Mouse (Mus musculus) kidney, embryonic 16.5 days (tissue): ENCODE data around the gene Ube4b. TPM values are rescaled to one million over a fixed set of nuclear protein-coding genes. Genes with fewer than 3 reads are reported as not detected.

ENCODE experiments used
- ATAC-seq: fragments of 200-750 bp; cut with Nextera tagmentation; 2 replicates; pipeline ENCODE4 v1.8.0; 2017; ENCODE audit warnings: moderate TSS enrichment; ENCODE audit not compliant: low FRiP score, low TSS enrichment
- H3K27ac ChIP-seq: fragments of 300-500 bp; sonication (generic); 2 replicates; pipeline ENCODE4 v1.5.1; 2014; ENCODE audit warnings: low read length
- H3K27me3 ChIP-seq: fragments of 300-500 bp; sonication (generic); 2 replicates; pipeline ENCODE4 v1.6.1; 2014; ENCODE audit warnings: low read length, control low read depth, mixed read lengths; ENCODE audit not compliant: insufficient read depth
- H3K36me3 ChIP-seq: fragments of 300-500 bp; sonication (generic); 2 replicates; pipeline ENCODE4 v1.6.1; 2014; ENCODE audit warnings: low read length, control low read depth, mixed read lengths; ENCODE audit not compliant: insufficient read depth
- H3K4me1 ChIP-seq: fragments of 300-500 bp; sonication (generic); 2 replicates; pipeline ENCODE4 v1.6.1; 2014; ENCODE audit warnings: low read length, control low read depth, mixed read lengths; ENCODE audit not compliant: insufficient read depth
- H3K4me2 ChIP-seq: fragments of 300-500 bp; sonication (generic); replicated peaks from 2 replicates; pipeline ENCODE4 v1.6.1; 2014; ENCODE audit warnings: low read depth, low read length
- H3K4me3 ChIP-seq: fragments of 300-500 bp; sonication (generic); 2 replicates; pipeline ENCODE4 v1.5.1; 2014; ENCODE audit warnings: mild to moderate bottlenecking, low read length
- H3K9ac ChIP-seq: fragments of 300-500 bp; sonication (generic); replicated peaks from 2 replicates; pipeline ENCODE4 v1.6.1; 2014; ENCODE audit warnings: low read length
- H3K9me3 ChIP-seq: fragments of 300-500 bp; sonication (generic); 2 replicates; pipeline ENCODE4 v1.6.1; 2016; ENCODE audit warnings: low read length, control low read depth
- WGBS: fragments of 180-500 bp; shearing (Covaris S2); extraction: QIAGEN DNeasy Blood & Tissue Kit; methylation state at CpG from one replicate; pipeline ENCODE4 v1.1.7; 2014; 5-methylcytosine and 5-hydroxymethylcytosine counted together
- polyA plus RNA-seq: library from polyadenylated mRNA; unstranded; fragments of >200 nt; fragmentation: Nextera tagmentation; extraction: Ambion mirVana; gene quantifications from 2 replicates; pipeline ENCODE4 v1.2.1, GENCODE M21; 2015

The Ube4b gene
- polyA plus RNA-seq, 1 experiment from 2014 or later, result 46.8 TPM

DNA sequence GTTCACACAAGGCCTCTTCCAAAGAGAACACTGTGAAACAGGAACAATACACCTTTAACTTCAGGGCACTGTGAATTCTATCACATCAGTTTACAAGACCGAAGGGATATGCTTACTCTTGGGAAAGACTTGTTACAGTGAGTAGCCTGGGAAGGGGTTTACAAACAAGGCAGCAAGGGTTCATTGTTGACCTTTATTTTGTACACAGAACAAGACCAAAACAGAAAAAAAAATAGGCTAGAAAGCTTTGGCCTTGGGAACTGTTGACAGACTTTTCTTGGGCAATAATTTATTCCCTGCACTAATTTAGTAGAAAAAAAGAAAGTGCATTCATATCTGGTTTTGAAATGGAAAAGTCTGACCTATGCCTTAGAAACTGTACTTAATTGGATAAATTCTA lies 122.1 kb downstream of the Ube4b start:
- H3K9me3 ChIP-seq, result no peaks in the 10 kb centered on the region
- H3K9ac ChIP-seq, result no peak overlapping the region
- no peak overlapping the region for H3K4me3 ChIP-seq
- H3K27me3 ChIP-seq, result no peaks in the 10 kb centered on the region
- no peak overlapping the region for H3K27ac ChIP-seq
- 79% methylated on average over 1 of the region's 1 CpGs for WGBS
- no peak overlapping the region for H3K4me2 ChIP-seq
- no peak for ATAC-seq
- peaks cover 15% of the 10 kb centered on the region for H3K4me1 ChIP-seq
- H3K36me3 ChIP-seq, result no peaks in the 10 kb centered on the region

DNA sequence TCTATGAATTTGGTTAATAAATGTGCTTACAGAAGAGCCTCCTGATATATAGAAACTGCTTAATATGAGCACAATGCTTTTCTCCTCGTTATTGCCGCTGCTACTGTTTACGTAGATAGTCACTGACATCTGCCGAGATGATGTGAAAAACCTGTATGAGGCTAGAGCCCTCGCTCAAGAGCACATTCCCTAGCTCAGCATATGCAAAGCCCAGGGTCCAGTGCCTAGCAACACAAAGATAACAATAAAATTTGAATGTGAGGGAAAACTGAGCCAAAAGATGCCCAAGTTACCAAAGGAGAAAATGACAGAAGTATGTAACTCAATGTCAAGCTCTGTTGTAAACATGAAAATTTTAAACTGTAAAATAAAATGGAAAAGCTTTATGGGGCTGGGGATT lies 123.0 kb downstream of the Ube4b start:
- WGBS, result 74% methylated on average over 5 of the region's 5 CpGs
- ATAC-seq, result no peak
- H3K9ac ChIP-seq, result no peak overlapping the region

DNA sequence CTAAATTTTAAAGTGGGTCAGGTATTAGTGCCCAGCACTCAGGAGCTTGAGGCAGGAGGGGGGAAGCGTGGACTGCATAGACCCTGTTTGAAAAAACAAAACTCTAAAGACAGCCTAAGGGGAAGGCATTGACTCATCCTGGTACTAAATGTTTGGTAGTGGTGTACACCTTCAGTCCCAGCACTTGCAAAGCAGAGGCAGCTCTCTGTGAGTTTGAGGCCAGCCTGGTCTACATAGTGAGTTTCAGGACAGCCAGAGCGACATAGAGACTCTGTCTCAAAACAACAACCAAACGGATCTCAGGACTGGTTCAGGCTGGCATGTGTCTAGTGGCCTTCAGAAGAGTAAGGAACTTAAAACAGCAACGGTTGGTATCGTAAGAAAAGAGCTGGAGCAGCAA lies 123.8 kb downstream of the Ube4b start:
- no peaks in the 10 kb centered on the region for H3K36me3 ChIP-seq
- H3K4me3 ChIP-seq, result no peak overlapping the region
- no peaks in the 10 kb centered on the region for H3K9me3 ChIP-seq
- no peak overlapping the region for H3K9ac ChIP-seq
- peaks cover 9% of the 10 kb centered on the region for H3K4me1 ChIP-seq
- no peak overlapping the region for H3K4me2 ChIP-seq
- ATAC-seq, result no peak
- 72% methylated on average over 5 of the region's 5 CpGs for WGBS
- H3K27ac ChIP-seq, result no peak overlapping the region
- no peaks in the 10 kb centered on the region for H3K27me3 ChIP-seq

More for the DNA sequence above, 123.0 kb downstream of the Ube4b start:
- H3K27ac ChIP-seq, result no peak overlapping the region
- H3K27me3 ChIP-seq, result no peaks in the 10 kb centered on the region
- H3K4me2 ChIP-seq, result no peak overlapping the region
- no peaks in the 10 kb centered on the region for H3K36me3 ChIP-seq
- H3K4me3 ChIP-seq, result no peak overlapping the region
- no peaks in the 10 kb centered on the region for H3K9me3 ChIP-seq
- peaks cover 13% of the 10 kb centered on the region for H3K4me1 ChIP-seq

DNA sequence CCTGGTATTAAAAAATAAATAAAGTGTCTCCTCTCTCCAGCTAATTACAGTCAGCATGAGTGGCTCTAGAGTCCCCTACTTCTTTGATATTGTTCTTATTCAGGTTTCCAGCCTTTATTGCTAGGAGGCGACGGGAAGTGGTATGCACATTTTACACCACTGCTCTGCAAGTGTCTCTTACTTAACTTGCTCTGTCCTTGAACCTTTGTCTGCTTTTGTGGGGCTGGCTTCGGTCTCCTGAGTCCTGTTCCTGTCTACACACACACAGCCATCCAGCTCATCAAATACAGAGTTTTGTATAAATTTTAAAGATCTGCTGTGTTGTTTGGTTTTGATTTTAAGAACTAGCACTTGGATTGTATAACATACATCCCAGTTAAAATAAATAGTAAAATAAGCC lies 124.4 kb downstream of the Ube4b start:
- peaks cover 9% of the 10 kb centered on the region for H3K4me1 ChIP-seq

DNA sequence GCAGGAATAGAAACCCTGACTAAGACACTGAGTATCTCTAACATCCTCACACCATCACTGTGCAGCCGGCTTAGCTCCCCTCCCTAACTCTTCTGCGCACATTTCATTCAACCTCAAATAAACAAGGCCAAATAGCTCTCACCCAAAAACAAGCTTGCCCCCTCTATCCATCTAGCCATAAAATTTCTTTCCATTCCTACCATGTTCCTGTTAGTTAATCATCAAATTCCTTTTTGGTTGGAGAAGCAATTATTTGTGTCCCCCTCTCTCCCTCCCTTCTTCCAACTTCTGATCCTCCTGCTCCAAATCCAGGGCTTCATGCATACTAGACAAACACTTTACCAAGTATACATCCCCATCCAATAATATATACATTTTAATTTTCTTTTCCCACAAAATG lies 130.0 kb downstream of the Ube4b start:
- no peak overlapping the region for H3K4me3 ChIP-seq
- H3K9ac ChIP-seq, result no peak overlapping the region
- no peak for ATAC-seq
- no peak overlapping the region for H3K27ac ChIP-seq
- H3K36me3 ChIP-seq, result no peaks in the 10 kb centered on the region
- peaks cover 22% of the 10 kb centered on the region; the same call in 1 of the 2 replicates for H3K4me1 ChIP-seq
- no peak overlapping the region for H3K4me2 ChIP-seq
- 73% methylated on average over 2 of the region's 2 CpGs for WGBS
- no peaks in the 10 kb centered on the region for H3K9me3 ChIP-seq
- H3K27me3 ChIP-seq, result no peaks in the 10 kb centered on the region

More for the DNA sequence above, 124.4 kb downstream of the Ube4b start:
- ATAC-seq, result no peak
- Histone ChIP-seq H3K27me3 (no peaks in the 10 kb centered on the region), H3K4me2 (no peak overlapping the region), H3K27ac (no peak overlapping the region), H3K4me3 (no peak overlapping the region), H3K36me3 (no peaks in the 10 kb centered on the region), H3K9ac (no peak overlapping the region), H3K9me3 (no peaks in the 10 kb centered on the region)
- WGBS, result 52% methylated on average over 3 of the region's 3 CpGs

DNA sequence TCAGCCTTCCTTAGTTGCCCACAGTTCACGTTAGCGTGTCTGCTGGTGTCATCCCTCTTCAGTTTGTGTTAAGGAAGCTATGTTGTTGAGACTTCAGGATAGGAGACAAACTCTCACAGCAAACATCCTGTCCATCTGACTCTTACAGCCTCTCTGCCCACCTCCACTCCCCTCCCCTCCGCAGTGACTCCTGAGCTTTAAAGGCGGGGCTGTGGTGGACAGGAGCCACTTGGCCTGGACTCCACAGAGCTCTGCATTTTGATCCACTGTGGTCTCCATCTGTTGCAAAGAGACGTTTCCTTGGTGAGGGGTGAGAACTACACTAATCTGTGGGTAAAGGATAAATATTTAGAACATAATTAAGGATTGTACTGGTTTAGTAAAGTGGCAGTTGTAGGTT lies 133.6 kb downstream of the Ube4b start:
- 0 out of 2 replicates have a peak, but pooled peaks cover 8% of the 10 kb centered on the region for H3K36me3 ChIP-seq
- H3K4me3 ChIP-seq, result no peak overlapping the region
- H3K27ac ChIP-seq, result no peak overlapping the region
- no peaks in the 10 kb centered on the region for H3K9me3 ChIP-seq
- ATAC-seq, result no peak
- H3K4me2 ChIP-seq, result no peak overlapping the region
- H3K9ac ChIP-seq, result no peak overlapping the region
- peaks cover 22% of the 10 kb centered on the region; the same call in 1 of the 2 replicates for H3K4me1 ChIP-seq
- H3K27me3 ChIP-seq, result no peaks in the 10 kb centered on the region
- 50% methylated on average over 5 of the region's 5 CpGs for WGBS

DNA sequence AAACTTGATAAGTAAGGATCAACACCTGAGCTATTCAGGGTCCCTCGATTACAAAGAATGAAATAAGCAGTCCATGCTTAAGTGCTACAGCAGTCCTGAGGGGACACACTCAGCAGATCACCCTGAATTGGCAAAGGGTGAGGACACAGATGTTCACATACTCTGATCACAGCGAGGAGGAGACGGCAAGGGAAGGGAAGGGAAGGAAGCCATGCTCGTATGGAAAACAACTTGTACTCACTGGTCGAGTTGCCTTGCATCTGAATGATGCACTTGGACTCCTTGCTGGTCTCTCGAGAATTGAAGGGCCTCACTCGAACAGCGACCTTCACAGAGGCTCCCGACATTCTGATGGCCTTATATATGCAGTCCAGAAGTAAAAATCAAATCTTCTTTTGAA lies 135.5 kb downstream of the Ube4b start:
- H3K27ac ChIP-seq, result no peak overlapping the region
- H3K4me1 ChIP-seq, result peaks cover 22% of the 10 kb centered on the region; the same call in 1 of the 2 replicates
- no peak for ATAC-seq
- WGBS, result 82% methylated on average over 9 of the region's 9 CpGs
- H3K4me2 ChIP-seq, result no peak overlapping the region
- no peaks in the 10 kb centered on the region for H3K9me3 ChIP-seq
- 0 out of 2 replicates have a peak, but pooled peaks cover 8% of the 10 kb centered on the region for H3K36me3 ChIP-seq
- H3K4me3 ChIP-seq, result no peak overlapping the region
- no peak overlapping the region for H3K9ac ChIP-seq
- H3K27me3 ChIP-seq, result no peaks in the 10 kb centered on the region

DNA sequence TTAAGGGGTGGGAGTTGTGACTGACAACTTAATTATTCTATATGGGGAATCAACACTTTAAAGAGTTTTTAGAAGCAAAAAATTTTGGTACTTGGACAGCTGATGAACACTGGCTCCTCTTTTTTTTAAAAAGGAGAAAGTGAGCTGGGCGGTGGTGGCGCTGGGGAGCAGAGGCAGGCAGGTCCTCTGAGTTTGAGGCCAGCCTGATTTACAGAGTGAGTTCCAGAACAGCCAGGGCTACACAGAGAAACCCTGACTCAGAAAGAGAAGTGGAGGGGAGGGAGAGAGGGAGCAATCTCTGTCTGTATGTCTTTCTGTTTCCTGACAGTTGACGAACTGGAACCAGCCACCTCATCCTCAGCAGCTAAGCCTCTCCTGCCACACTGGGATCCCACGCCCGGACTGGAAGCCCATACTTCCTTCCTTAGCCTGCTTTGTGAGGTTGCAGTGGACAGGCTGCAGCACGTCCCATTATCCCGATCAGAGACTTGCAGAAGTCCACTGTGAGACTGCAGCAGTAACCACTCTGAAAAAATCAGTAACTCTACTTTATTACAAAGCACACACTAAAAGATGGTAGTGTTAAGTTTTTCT lies 136.3 kb downstream of the Ube4b start:
- no peaks in the 10 kb centered on the region for H3K27me3 ChIP-seq
- ATAC-seq, result no peak

DNA sequence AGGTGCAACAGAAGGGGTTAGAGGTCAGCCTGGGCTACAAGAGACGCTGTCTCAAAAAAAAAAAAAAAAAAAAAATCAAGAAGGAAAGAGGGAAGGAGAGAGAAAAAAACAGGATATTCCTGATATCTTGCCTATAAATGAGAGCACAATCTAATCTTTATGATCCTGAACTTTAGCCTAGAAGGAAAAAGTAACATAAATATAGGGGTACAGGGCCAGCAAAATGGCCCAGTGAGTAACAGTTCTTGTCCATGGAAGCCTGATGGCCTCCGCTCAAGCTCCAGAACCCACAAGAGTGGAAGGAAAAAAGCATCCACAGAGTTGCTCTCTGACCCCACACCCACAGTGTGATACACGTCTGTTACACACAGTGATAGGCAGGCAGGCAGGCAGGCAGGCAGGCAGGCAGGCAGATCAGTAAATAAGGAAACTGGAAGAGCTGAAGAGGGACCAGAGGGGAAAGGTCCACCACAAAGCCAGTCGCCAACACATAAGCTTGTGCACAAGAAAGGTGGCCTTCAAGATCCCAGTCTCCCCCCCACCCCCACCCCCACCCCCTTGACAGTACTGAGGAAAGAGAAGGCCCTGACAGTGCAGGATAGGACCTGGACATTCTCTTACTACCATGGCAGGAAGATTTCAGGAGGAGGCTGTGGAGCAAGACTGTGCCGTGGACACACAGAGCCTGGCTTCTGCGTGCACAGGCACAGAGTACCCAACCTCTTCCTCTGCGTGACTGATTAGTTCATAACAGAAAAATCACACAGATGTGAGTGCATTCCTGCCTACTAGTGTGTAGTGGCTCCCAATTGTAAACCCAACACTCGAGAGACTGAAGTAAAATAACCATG lies 140.0 kb downstream of the Ube4b start:
- Histone ChIP-seq H3K4me1 (peaks cover 13% of the 10 kb centered on the region; the same call in 1 of the 2 replicates), H3K36me3 (0 out of 2 replicates have a peak, but pooled peaks cover 8% of the 10 kb centered on the region), H3K27me3 (no peaks in the 10 kb centered on the region), H3K27ac (no peak overlapping the region), H3K9ac (no peak overlapping the region), H3K4me2 (no peak overlapping the region), H3K4me3 (no peak overlapping the region), H3K9me3 (no peaks in the 10 kb centered on the region)
- WGBS, result 77% methylated on average over 8 of the region's 8 CpGs
- no peak for ATAC-seq

More for the DNA sequence above, 136.3 kb downstream of the Ube4b start:
- Histone ChIP-seq H3K36me3 (0 out of 2 replicates have a peak, but pooled peaks cover 8% of the 10 kb centered on the region), H3K4me2 (no peak overlapping the region), H3K9ac (no peak overlapping the region), H3K4me1 (peaks cover 18% of the 10 kb centered on the region; the same call in 1 of the 2 replicates), H3K27ac (no peak overlapping the region), H3K4me3 (no peak overlapping the region), H3K9me3 (no peaks in the 10 kb centered on the region)
- 80% methylated on average over 7 of the region's 7 CpGs for WGBS

DNA sequence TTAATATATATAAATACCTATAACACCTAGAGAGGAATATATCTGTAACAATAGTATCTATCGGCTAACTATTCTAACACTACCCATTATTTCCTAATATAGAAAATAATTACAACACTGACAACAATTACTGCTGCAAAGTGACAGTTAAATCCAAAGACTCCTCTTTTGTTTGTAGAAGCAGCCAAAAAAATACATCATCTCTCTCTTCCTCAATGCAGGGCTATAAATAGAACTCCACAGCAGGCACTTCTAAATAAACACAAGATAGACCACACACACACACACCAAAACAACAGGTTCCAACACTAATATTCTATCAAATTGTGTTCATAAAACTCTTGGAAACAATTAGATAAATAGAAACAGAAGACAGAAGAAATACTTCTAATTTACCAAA lies 140.9 kb downstream of the Ube4b start:
- no peaks in the 10 kb centered on the region for H3K27me3 ChIP-seq
- no peak overlapping the region for H3K9ac ChIP-seq
- no peak for ATAC-seq
- H3K4me1 ChIP-seq, result peaks cover 13% of the 10 kb centered on the region; the same call in 1 of the 2 replicates
- H3K4me3 ChIP-seq, result no peak overlapping the region
- H3K27ac ChIP-seq, result no peak overlapping the region
- whole genome bisulfite sequencing, result 80% methylated on average over 1 of the region's 1 CpGs
- no peaks in the 10 kb centered on the region for H3K9me3 ChIP-seq
- 0 out of 2 replicates have a peak, but pooled peaks cover 8% of the 10 kb centered on the region for H3K36me3 ChIP-seq
- H3K4me2 ChIP-seq, result no peak overlapping the region
